In the genomic region with DNA sequence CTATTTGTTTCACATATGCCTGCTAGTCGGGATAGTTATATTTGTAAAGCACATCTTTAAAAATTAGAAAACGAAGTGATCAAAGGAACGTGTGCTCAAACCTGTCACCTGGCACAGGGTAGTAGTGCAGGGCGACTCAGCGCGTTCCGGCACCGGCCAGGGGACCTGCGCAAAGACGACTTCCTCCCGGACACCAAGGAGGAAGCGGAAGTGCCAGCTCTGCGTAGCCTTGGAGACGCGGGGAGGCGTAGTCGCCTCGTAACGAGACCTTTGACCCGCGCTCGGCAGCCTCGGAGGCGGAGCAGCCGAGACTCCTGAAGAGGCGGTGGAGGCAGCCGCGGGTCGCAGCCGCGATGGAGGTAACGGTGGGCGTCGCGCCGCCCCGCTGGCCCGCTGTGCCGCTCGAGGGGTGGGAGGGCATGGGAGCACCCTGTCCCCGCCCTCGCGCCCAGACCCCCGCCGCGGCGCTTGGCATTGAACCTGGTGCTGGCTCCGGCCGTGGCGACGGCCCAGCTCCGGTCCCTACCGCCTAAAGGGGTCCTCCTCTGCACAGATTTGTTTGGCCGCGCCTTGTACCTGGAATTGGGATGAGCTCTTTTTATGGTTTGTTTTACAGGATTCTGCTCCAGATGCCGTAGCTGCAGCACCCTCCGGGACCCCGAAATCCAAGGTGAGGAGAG, we compare ENCODE assay signal across 8 mouse cellular contexts. TPM values are rescaled to one million over a fixed set of nuclear protein-coding genes. Genes with fewer than 3 reads are reported as not detected.
DNase-seq lines count a peak whose midpoint lies in the region; ATAC-seq lines count a peak whose summit lies in the region.

A gene (plus strand): TSS at position 285 of the 680 bp plus-strand sequence.

- DNase-seq in adipocyte (ENCODE audit: low spot score): peak; percentile 94
- DNase-seq in embryo, embryonic 10 days (ENCODE audit: low spot score): peak; percentile 98
- peak; percentile 89 for DNase-seq in gastrocnemius, postnatal 10 days
- DNase-seq in induced T-regulatory cell, adult 2 months (ENCODE audit: low read depth): peak; percentile 96
- DNase-seq in left cerebral cortex, adult 9 months (ENCODE audit: low spot score in 2 of 2): peak; percentile 79 to 90
- peak; percentile 94 for DNase-seq in right cerebral cortex, postnatal 14 days
- peak; percentile 87 to 94 for DNase-seq in urinary bladder, postnatal 36 days (ENCODE audit: low spot score in 2 of 2)

- peak; percentile 99 for ATAC-seq in megakaryocyte progenitor cell, adult 5-6 weeks (replicated peaks; ENCODE audit: poor library complexity)

RNA-seq across cellular contexts. Expression of the gene that starts here (rescaled TPM):
- 10 to 100 TPM; 14.8 to 16.9 TPM for total RNA-seq in gastrocnemius, postnatal 10 days (2021)
- 41.4 and 45.6 TPM in 2 replicates for total RNA-seq in megakaryocyte progenitor cell, adult 5-6 weeks (2015)
- 39.4 and 47.6 TPM in 2 replicates for total RNA-seq in megakaryocyte progenitor cell, adult 5-6 weeks (2017)

Comparison
In these comparisons a context has a peak if more than half of its experiments do, and no peak if none do; other contexts are left out.
1. Peak in every context shown above with its lines: DNase-seq and ATAC-seq.